Mouse (Mus musculus): ENCODE results near the gene Tnf. TPM values are rescaled to one million over a fixed set of nuclear protein-coding genes. Genes with fewer than 3 reads are reported as not detected.
A peak's percentile ranks its signal among the peaks of the same experiment; 100 is the strongest.

Gene Tnf
- total RNA-seq, 2 experiments from 2014 or later = 30.0 to 34.6 TPM

- peak; percentile 16; the same call in 1 of the 2 replicates for ATAC-seq (ENCODE audit: poor library complexity, severe bottlenecking)
Observed at GRCm38 (mm10) chr17:35201128-35201527, 679 bp downstream of the Tnf start.

DNA sequence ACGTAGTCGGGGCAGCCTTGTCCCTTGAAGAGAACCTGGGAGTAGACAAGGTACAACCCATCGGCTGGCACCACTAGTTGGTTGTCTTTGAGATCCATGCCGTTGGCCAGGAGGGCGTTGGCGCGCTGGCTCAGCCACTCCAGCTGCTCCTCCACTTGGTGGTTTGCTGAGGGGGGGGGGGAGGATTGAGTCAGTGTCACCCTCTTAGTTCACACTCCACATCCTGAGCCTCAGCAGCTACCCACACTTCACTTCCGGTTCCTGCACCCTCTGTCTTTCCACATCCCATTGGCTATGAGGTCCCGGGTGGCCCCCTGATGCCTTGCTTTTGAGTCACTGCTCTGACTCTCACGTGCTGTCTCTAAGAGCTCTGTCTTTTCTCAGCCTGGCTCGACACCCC lies 1.4 kb downstream of the Tnf start:
- peak; percentile 75 for ATAC-seq (ENCODE audit: poor library complexity, severe bottlenecking)

- ATAC-seq (ENCODE audit: poor library complexity, severe bottlenecking) = no peak
Observed at GRCm38 (mm10) chr17:35198946-35199345, 2.9 kb downstream of the Tnf start.

DNA sequence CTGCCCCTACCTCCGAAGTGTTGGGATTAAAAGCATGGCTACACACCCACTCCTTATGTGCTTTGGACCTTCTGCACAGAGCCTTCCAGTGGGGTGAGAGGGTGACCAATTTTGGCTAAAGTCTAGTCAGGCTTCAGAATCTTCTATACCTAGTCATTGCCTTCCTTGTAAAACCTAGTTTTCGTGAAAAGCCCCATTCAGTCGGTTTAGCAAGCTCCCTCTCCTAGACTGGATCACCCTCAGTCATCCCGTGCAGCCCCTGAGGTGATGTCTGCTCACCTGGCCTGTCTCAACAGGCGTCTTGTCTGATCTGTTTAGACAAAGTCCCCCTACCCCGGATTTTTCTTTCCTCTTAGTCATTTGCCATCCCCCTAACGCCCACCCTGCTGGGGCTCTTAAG lies 3.8 kb downstream of the Tnf start:
- ATAC-seq (ENCODE audit: poor library complexity, severe bottlenecking) = no peak

DNA sequence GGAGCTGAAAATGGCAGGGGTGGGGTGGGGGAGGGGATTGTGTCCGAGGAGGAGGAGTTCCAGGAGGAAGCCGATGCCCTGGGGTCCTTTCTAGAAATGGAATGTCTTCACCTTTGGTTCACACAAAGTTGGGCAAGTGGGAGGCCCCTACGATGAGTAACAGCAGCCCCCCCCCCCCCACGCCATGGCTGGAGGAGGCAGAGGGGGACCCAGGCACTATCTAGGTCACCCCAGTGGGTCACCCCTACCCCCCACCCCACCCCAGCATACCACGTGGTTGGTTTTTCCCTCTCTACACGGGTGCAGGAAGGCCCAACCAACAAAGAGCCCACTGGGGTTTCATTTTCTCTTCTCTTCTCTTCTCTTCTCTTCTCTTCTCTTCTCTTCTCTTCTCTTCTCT lies 4.7 kb downstream of the Tnf start:
- no peak for ATAC-seq (ENCODE audit: poor library complexity, severe bottlenecking)

DNA sequence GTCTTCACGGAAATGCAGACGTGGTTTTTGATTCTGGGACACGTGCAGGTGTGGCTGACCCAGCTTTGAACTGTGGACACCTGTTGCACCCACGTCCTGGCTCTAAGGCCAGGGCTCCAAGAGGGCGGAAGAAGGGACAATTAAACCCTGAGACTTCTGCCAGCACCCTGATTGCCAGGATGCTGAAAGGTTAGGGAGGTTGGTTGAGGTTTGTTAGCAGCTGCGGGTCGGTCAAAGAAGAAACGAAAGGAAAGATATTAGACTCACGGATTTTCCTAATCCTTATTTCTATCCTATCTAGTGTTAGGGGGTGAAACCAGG lies 5.5 kb downstream of the Tnf start:
- ATAC-seq (ENCODE audit: poor library complexity, severe bottlenecking) = no peak

DNA sequence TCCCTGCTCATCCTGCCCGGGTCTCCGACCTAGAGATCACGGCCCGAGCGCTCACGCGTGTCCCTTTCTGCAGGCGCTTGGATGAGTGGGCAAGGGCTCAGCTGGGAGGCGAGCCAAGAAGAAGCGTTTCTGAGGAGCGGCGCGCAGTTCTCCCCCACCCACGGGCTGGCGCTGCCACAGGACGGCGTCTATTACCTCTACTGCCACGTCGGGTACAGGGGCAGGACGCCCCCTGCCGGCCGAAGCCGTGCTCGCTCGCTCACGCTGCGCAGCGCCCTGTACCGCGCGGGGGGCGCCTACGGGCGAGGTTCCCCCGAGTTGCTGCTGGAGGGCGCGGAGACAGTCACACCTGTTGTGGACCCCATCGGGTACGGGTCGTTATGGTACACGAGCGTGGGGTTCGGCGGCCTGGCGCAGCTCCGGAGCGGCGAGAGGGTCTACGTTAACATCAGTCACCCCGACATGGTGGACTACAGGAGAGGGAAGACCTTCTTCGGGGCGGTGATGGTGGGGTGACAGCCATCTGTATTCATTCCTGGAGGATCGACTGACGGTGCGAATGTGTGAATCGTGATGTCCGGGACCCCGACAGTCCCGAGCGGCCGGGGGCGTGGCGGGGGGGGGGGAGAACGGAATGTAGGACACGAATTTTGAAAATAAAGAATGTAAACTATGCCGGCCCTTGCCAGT lies 6.0 kb downstream of the Tnf start:
- peak; percentile 72 for ATAC-seq (ENCODE audit: poor library complexity, severe bottlenecking)

GRCm38 (mm10) chr17:35194844-35195630 lies 6.8 kb downstream of the Tnf start:
- peak; percentile 24; the same call in 1 of the 2 replicates for ATAC-seq (ENCODE audit: poor library complexity, severe bottlenecking)

DNA sequence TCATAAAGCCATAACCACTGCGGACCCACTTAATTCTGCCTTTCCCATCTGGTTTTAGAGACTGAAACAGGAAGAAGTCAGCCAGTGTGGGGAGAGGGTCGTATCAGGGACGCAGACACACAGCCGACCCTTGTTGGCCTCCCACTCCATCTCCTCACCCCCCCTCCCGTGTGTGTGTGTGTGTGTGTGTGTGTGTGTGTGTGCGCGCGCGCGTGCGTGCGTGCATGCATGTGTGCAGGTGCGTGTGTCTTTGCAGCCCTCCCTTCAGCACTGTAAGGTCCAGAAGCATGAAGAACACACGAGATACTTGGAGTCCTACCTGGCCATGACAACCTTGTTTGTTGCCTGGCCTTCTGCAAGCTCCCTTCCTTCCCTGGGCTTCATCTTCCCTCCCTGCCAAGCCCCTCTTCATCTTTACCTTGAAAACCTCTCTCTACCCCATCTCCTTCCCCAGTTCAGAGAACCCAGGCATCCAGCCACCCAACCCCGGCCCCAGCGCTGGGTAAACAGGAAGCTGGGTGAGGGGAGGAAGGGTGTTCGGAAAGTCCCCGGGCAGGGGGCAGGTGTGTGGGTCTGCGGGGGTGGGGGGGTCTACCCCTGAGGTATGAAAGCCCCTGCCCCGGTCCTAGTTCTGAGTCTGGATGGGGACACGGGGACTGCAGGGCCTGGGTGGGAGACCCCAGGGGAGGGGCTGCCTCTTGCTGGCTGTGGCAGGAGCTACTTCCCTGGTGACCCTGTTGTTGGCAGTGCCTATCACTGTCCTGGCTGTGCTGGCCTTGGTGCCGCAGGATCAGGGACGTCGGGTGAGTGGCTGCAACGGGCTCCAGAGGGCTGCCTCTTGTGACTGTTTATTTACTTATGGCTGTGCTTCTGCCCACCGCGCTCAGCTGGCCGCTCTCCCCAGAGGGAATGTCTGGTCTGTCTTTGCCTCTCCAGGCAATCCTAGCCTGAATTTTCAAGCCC lies 7.6 kb downstream of the Tnf start, which contains the start of gene Ltb:
Gene Ltb, plus strand, starts transcription at position 559 of the 963 bp plus-strand sequence.
- no peak for ATAC-seq (ENCODE audit: poor library complexity, severe bottlenecking)

DNA sequence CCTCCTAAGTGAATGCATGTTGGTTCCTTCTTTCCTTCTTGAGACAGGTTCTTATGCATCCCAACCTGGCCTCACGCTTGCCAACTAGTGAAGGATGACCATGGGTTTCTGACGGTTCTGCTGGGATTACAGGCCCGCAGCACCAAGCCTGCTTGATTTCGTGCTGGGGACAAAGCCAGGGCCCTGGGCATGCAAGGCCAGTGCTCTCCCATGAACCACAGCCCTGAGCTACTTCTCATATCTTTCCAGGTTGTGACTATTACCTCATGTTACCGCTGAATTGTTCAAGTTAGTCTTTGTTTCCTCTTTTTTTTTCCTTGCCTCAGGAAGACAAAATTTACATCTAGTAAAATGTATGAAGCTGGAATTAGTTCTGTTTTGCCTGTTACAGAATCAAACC lies 8.9 kb downstream of the Tnf start:
- ATAC-seq (ENCODE audit: poor library complexity, severe bottlenecking) = peak; percentile 52

DNA sequence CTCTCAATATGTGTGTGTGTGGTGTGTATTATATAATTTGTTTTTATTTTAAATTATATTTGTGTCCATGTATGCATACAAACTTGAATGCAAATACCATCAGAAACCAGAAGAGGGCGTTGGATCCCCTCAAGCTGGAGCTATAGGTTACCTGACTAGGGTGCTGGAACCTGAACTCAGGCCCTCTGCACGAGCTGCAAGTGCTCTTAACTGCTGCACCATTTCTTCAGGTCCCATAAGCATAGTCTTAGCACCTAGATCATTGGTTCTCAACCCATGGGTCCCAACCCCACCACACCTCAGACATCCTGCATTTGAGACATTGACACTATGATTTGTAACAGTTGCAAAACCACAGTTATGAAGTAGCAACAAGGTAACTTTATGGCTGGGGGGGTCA lies 10.1 kb downstream of the Tnf start:
- no peak for ATAC-seq (ENCODE audit: poor library complexity, severe bottlenecking)

DNA sequence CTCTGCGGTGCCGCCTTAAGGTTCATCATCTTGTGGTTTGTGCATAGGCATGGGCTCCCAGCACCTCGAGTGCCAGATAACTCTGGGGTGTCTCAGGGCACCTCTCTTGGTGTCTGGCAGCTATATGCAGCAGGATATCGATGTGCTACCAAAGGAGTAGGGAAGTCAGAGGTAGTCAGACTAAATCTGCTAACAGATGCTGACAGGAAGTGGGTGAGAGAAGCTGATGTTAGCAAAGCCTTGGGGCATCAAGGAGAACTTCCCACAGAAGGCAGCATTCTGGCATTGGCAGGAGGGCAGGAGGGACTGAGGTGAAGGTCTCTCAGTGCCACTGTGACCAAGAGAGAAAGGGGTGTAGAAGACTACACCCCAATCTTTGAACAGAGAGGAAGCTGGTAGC lies 11.7 kb downstream of the Tnf start:
- no peak for ATAC-seq (ENCODE audit: poor library complexity, severe bottlenecking)

- ATAC-seq (ENCODE audit: poor library complexity, severe bottlenecking) = peak; percentile 15; the same call in 1 of the 2 replicates
Observed at GRCm38 (mm10) chr17:35189186-35189585, 12.6 kb downstream of the Tnf start.

- ATAC-seq (ENCODE audit: poor library complexity, severe bottlenecking) = peak; percentile 24
Observed at GRCm38 (mm10) chr17:35187959-35188610, 13.7 kb downstream of the Tnf start, which contains the start of gene Lst1. Gene Lst1, minus strand, starts transcription at chr17:35188439.

- ATAC-seq (ENCODE audit: poor library complexity, severe bottlenecking) = no peak
Observed at GRCm38 (mm10) chr17:35187345-35187744, 14.5 kb downstream of the Tnf start.

- peak; percentile 67 for ATAC-seq (ENCODE audit: poor library complexity, severe bottlenecking)
Observed at GRCm38 (mm10) chr17:35186681-35187080, 15.1 kb downstream of the Tnf start.

DNA sequence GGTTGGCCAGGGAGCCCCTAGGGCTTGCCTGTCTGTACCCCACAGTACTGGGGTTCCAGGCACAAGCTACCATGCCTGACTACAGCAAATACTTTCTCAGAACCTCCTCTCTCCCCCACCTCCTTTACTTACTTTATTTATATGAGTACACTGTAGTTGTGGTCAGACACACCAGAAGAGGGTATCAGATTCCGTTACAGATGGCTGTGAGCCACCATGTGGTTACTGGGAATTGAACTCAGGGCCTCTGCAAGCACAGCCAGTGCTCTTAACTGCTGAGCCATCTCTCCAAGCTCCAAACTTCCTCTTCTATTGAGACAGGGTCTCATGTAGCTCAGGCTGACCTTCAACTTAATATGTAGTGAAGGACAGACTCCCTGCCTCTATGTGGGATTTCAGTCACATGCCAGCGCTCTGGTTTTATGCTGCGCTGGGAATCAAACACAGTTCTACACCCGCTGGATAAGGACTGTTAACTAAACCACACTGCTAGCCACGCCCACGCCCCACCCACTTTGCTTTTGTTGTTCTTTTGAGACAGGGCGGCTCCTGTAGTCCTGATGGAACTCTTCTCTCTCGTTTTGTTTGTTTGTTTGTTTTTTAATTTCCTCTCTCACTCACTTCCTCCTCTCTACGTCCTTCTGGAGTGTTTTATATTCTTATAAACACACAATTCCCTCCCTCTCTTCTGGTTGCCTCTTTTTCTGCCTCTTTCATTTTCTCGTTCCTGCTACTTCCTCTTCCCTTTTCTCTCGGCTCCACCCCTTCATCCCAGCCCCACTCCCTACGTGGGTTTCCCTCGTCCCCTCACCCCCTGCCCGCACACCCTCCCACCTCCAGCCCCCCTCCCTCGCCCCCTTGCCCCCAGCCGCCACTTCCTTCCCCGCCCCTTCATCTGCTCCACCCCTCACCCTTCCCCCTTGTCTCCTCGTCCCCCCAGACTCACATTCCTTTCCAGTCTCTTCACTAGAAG lies 15.9 kb downstream of the Tnf start:
- peak; percentile 58 for ATAC-seq (ENCODE audit: poor library complexity, severe bottlenecking)

- no peak for ATAC-seq (ENCODE audit: poor library complexity, severe bottlenecking)
Observed at GRCm38 (mm10) chr17:35180093-35180492, 21.7 kb downstream of the Tnf start.

DNA sequence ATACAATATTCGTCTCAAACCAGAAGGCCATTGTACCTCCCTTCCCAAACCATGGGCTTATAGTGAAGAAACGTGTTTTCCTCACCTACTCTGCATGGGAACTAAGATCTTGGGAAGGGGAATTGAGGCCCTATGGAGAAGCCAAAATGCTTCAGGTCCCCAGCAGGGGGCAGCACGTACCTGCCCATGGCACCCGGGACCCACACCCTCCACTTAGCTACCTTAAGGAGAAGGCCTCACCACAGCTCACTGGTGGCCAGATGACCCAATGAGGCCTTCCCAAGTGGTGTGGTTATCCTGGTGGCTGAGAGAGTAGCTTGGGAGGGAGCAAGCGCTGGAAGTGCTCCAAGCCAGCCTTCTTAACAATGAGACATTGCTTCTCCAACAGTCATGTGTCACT lies 23.3 kb downstream of the Tnf start:
- ATAC-seq (ENCODE audit: poor library complexity, severe bottlenecking) = peak; percentile 98
